Mouse (Mus musculus) ES-Bruce4 (cell line): ENCODE data around the gene Kdm5b. TPM values are rescaled to one million over a fixed set of nuclear protein-coding genes. Genes with fewer than 3 reads are reported as not detected.
A peak's percentile ranks its signal among the peaks of the same experiment; 100 is the strongest.

Experiments used
- H3K27ac ChIP-seq: 2 replicates; pipeline ENCODE4 v1.5.1; 2012; ENCODE audit warnings: low read length, inconsistent platforms; ENCODE audit not compliant: insufficient read depth
- H3K27me3 ChIP-seq: 2 replicates; pipeline ENCODE4 v1.6.1; 2012; ENCODE audit warnings: mild to moderate bottlenecking, low read length, inconsistent platforms; ENCODE audit not compliant: control insufficient read depth, poor library complexity, insufficient read depth, severe bottlenecking
- H3K36me3 ChIP-seq: 2 replicates; pipeline ENCODE4 v1.6.1; 2012; ENCODE audit warnings: inconsistent platforms, mild to moderate bottlenecking, low read length, moderate library complexity; ENCODE audit not compliant: control insufficient read depth, poor library complexity, insufficient read depth, severe bottlenecking
- H3K4me1 ChIP-seq: one replicate; pipeline ENCODE4 v1.8.1; 2011; ENCODE audit warnings: low read length; ENCODE audit not compliant: control insufficient read depth, insufficient read depth
- H3K4me3 ChIP-seq: 2 replicates; pipeline ENCODE4 v1.5.1; 2011; ENCODE audit warnings: low read depth, mild to moderate bottlenecking, low read length
- H3K9ac ChIP-seq: 2 replicates; pipeline ENCODE4 v1.6.1; 2012; ENCODE audit warnings: low read depth, mild to moderate bottlenecking, inconsistent platforms; ENCODE audit not compliant: poor library complexity, severe bottlenecking
- H3K9me3 ChIP-seq: replicated peaks from 2 replicates; pipeline ENCODE4 v1.6.1; 2012; ENCODE audit warnings: mild to moderate bottlenecking, low read length, inconsistent platforms; ENCODE audit not compliant: control insufficient read depth, poor library complexity, insufficient read depth, severe bottlenecking
- CTCF ChIP-seq: IDR thresholded peaks from one replicate; pipeline ENCODE4 v1.8.1; 2011; ENCODE audit warnings: low read depth, low read length
- EP300 ChIP-seq: IDR thresholded peaks from 2 replicates; pipeline ENCODE4 v1.6.1; 2011; ENCODE audit warnings: low read depth, low read length; ENCODE audit not compliant: insufficient read depth
- POLR2A ChIP-seq: IDR thresholded peaks from one replicate; pipeline ENCODE4 v1.8.1; 2011; ENCODE audit warnings: low read length; ENCODE audit not compliant: insufficient read depth
- polyA plus RNA-seq: library from polyadenylated mRNA; stranded (reverse); fragments of >200 nt; gene quantifications from 2 replicates; pipeline ENCODE4 v1.2.4, GENCODE M21; 2011; ENCODE audit warnings: low read depth; ENCODE audit not compliant: missing spikeins, insufficient read depth, insufficient read length

Gene Kdm5b
- polyA plus RNA-seq, 1 experiment, result 181 TPM

- Histone ChIP-seq H3K9me3 (no peaks in the 10 kb centered on the region), H3K27ac (no peak overlapping the region), H3K27me3 (no peaks in the 10 kb centered on the region), H3K36me3 (no peaks in the 10 kb centered on the region), H3K4me1 (no peaks in the 10 kb centered on the region), H3K4me3 (no peak overlapping the region), H3K9ac (no peak overlapping the region)
- TF ChIP-seq CTCF, result no peak
- no peak for TF ChIP-seq EP300
- TF ChIP-seq POLR2A, result no peak
These were observed 98.9 kb downstream of the Kdm5b start for GRCm38 (mm10) chr1:134658841-134659240.

- H3K9ac ChIP-seq, result no peak overlapping the region
- no peak overlapping the region for H3K27ac ChIP-seq
- TF ChIP-seq POLR2A, result no peak
- no peak for TF ChIP-seq CTCF
- TF ChIP-seq EP300, result no peak
- H3K36me3 ChIP-seq, result no peaks in the 10 kb centered on the region
- H3K9me3 ChIP-seq, result no peaks in the 10 kb centered on the region
- H3K4me1 ChIP-seq, result no peaks in the 10 kb centered on the region
- no peaks in the 10 kb centered on the region for H3K27me3 ChIP-seq
- H3K4me3 ChIP-seq, result no peak overlapping the region
These were observed 100.2 kb downstream of the Kdm5b start for GRCm38 (mm10) chr1:134660163-134660562.

- no peaks in the 10 kb centered on the region for H3K9me3 ChIP-seq
- no peak overlapping the region for H3K9ac ChIP-seq
- TF ChIP-seq POLR2A, result no peak
- TF ChIP-seq EP300, result no peak
- TF ChIP-seq CTCF, result no peak
- H3K36me3 ChIP-seq, result no peaks in the 10 kb centered on the region
- no peak overlapping the region for H3K27ac ChIP-seq
- no peaks in the 10 kb centered on the region for H3K4me1 ChIP-seq
- H3K4me3 ChIP-seq, result no peak overlapping the region
- no peaks in the 10 kb centered on the region for H3K27me3 ChIP-seq
These were observed 111.5 kb downstream of the Kdm5b start for GRCm38 (mm10) chr1:134671234-134672070.

GRCm38 (mm10) chr1:134674312-134674711 lies 114.3 kb downstream of the Kdm5b start:
- no peaks in the 10 kb centered on the region for H3K36me3 ChIP-seq
- no peak overlapping the region for H3K9ac ChIP-seq
- no peak for TF ChIP-seq POLR2A
- peak; percentile 61 for TF ChIP-seq CTCF
- no peaks in the 10 kb centered on the region for H3K9me3 ChIP-seq
- H3K27me3 ChIP-seq, result no peaks in the 10 kb centered on the region
- no peak overlapping the region for H3K4me3 ChIP-seq
- H3K27ac ChIP-seq, result no peak overlapping the region
- no peaks in the 10 kb centered on the region for H3K4me1 ChIP-seq

- TF ChIP-seq POLR2A, result no peak
- no peaks in the 10 kb centered on the region for H3K9me3 ChIP-seq
- H3K4me3 ChIP-seq, result no peak overlapping the region
These were observed 119.5 kb downstream of the Kdm5b start for GRCm38 (mm10) chr1:134679445-134679844.

GRCm38 (mm10) chr1:134680617-134681016 lies 120.6 kb downstream of the Kdm5b start:
- Histone ChIP-seq H3K4me3 (no peak overlapping the region), H3K9ac (no peak overlapping the region), H3K27ac (no peak overlapping the region), H3K9me3 (no peaks in the 10 kb centered on the region), H3K36me3 (no peaks in the 10 kb centered on the region), H3K4me1 (no peaks in the 10 kb centered on the region), H3K27me3 (no peaks in the 10 kb centered on the region)
- TF ChIP-seq CTCF (peak; percentile 72), POLR2A (no peak), EP300 (no peak)

More at GRCm38 (mm10) chr1:134679445-134679844, 119.5 kb downstream of the Kdm5b start:
- Histone ChIP-seq H3K27ac (no peak overlapping the region), H3K9ac (no peak overlapping the region), H3K36me3 (no peaks in the 10 kb centered on the region), H3K4me1 (no peaks in the 10 kb centered on the region), H3K27me3 (no peaks in the 10 kb centered on the region)
